In genomic region chr19:29869526-29869925, GRCm38 (mm10) we compare ENCODE assay signal across 25 mouse cellular contexts. TPM values are rescaled to one million over a fixed set of nuclear protein-coding genes. Genes with fewer than 3 reads are reported as not detected.
"Had no signal": no experiment of that assay in that cellular context is flagged by ENCODE, and none has a peak within 500 bp of the region (broad histone marks: within the 10 kb centered on the region; RNA-seq: fewer than 3 reads in every experiment).

No protein-coding gene starts in this region.

- H3K4me3 ChIP-seq: heart, embryonic 10.5 days; heart, embryonic 12.5 days; hindbrain, embryonic 10.5 days; hindbrain, embryonic 12.5 days; intestine, embryonic 15.5 days; limb, embryonic 10.5 days; limb, embryonic 12.5 days; liver, embryonic 13.5 days; liver, embryonic 15.5 days had no signal

- H3K27me3 ChIP-seq: heart, embryonic 12.5 days; hindbrain, embryonic 12.5 days; intestine, embryonic 15.5 days; limb, embryonic 12.5 days; liver, embryonic 13.5 days; liver, embryonic 15.5 days had no signal

- ATAC-seq: hindbrain, embryonic 16.5 days; inflammation-experienced regulatory T-cells, adult 6 months; intestine, embryonic 15.5 days; intestine, postnatal 0 days had no signal

- H3K36me3 ChIP-seq: heart, embryonic 10.5 days; heart, embryonic 12.5 days; hindbrain, embryonic 10.5 days; hindbrain, embryonic 12.5 days; intestine, embryonic 15.5 days; limb, embryonic 10.5 days; limb, embryonic 12.5 days; liver, embryonic 13.5 days; liver, embryonic 15.5 days had no signal

- H3K4me2 ChIP-seq: heart, embryonic 12.5 days; hindbrain, embryonic 12.5 days; hindbrain, embryonic 14.5 days; intestine, embryonic 15.5 days; limb, embryonic 12.5 days; liver, embryonic 11.5 days; liver, embryonic 13.5 days; liver, embryonic 15.5 days had no signal

- DNase-seq: gastrocnemius, postnatal 14 days; heart, postnatal 10 days; heart, postnatal 4 days; kidney, adult 18-20 months; kidney, adult 8-10 months; kidney, postnatal 10 days; kidney, postnatal 25 days; layer of hippocampus, adult 9-11 months; layer of hippocampus, postnatal 36 days; liver; liver, embryonic 13.5 days had no signal

RNA-seq across cellular contexts. Expression of gene Il33, which starts 55.4 kb away (rescaled TPM):
- total RNA-seq: granulocyte monocyte progenitor cell, adult 5-6 weeks had no signal
